Mouse (Mus musculus) right cerebral cortex, adult 2 months (tissue): ENCODE measurements around the gene Ice2.

Experiments used
- DNase-seq, 2 experiments: peaks; one replicate each; pipeline ENCODE4 v3.0.0; 2021 to 2022; ENCODE audit warnings: low spot score in 2 of 2

Gene Ice2

DNA sequence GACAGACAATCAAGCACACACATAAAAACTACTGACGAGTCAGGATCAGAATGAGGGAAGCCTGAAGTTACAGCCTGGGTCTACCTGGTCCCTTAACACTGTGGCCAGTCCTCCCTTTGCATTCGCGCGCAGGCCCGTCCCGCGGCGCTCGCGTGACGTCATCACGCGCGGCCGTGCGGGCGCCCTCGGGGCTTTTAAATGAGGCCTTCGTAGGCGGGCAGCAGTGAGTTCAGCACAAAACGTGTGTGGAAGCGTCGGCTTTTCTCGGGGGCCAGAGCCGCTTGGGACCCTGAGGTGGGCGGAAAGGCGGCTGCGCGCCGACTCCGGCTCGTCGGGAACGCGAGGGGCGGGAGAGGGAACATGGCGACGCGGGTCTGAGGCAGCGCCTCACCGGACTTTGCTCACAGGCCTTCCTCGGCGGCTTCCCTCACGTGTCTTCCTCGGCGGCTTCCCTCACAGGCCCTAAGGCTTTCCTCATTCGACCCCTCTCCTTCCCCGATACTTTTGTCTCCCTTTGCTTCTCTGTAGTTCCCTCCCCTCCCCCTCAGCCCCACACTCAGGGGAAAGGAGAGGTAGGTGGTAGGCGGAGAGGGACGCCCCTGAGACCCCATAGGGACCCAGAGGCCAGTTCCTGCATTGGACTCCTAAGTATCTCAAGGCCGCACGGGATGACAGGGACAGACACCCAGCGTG lies at the start of gene Ice2:
Ice2 (plus strand) TSS at position 147 of the 693 bp plus-strand sequence.
- peak; percentile 66 to 69 for DNase-seq

DNA sequence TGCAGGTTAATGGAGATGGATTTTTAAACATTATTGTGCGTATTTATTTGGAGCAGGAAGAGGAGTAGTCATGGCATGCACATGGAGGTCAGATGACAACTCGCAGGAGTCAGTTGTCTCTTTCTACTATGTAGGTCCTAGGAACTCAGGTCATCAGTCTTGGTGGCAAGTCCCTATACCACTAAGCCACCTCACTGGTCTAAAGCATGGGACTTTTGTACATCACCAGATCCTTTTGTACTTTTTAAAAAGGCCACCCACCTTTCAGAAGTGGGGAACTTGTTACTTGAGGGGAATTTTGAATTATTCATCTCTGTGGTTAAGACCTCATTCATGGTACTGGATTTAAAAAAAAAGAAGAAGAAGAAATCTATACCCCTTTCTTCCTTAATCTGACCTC lies 48.2 kb upstream of the Ice2 start:
- DNase-seq, result no peak

DNA sequence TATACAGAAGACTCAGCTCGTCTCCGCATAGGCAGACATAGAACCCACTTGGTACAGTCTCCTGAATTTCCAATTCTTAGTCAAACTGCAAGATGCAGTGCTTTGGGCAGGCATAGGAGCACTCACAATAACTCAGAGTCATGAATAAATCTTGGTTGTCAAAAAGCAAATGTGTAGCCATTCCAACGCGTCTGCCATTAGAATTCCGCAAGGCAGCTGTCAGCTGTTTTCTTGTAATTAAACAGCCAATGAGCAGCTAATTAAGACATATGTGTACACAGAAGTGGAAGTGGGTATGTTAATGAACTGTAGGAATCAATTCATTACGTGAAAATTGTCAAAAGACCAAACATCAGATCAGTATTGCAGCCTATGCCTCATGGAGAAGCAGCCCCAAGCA lies 43.5 kb upstream of the Ice2 start:
- DNase-seq, result no peak

DNA sequence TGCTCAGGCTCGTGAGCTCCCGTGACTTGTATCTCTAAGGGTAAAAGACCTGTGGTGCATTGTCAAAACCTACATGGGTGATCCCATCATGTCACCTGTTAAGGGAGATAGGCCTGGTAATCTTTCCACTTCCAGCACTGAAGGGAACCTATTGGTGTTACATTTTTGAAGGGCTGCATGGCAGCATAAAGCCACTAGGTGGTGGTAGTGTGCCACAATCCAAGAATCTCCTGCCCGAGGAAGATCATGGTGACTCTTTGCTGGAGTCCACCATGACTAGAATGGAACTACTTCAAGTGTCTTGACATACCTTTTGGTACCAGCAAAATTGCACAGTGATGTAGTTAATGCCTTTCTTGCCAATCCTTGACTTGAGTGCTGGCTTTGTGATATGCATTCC lies 39.9 kb upstream of the Ice2 start:
- peak; percentile 73 to 75 for DNase-seq

DNA sequence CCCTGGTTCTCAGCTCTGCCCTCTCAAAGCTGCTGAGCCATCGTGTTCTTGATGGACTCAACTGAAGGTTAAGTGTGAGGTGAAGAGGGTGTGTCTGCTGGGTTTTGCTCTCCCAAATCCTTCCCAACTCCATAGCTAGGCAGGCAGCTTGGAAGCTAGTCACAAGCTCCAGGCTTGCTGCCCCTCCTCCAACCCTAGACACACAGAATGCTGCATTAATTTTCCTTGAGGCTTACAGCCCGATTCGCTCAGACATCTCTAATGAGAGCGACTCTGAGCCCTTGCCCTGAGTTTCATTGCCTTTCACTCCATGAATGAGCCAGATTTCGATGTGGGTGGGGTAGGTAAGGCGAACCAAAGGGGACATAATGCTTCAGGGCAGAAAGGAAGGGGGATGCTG lies 38.9 kb upstream of the Ice2 start:
- DNase-seq, result no peak

DNA sequence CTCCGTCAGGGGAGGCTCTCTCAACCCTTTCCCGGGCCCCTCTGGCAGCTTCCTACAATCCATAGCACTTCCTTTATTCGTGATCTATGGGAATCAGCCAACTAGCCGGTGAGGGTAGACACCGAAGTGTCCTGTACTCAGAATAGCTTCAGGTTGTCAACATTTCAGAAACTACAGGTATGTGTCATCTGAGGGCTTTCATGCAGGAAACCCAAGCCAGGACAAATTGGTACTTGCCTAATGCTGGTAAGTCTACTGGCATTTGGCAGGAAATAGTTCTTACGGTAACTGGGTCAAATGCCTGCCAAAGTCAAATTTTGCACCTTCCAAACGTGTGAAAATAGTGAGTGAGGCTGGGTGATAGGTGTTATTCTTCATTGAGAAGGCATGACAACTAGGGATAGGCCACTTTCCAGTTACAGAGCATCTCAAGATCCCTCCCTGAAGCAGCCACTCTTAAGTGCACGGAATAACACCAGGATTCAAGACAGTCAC lies 35.7 kb upstream of the Ice2 start:
- DNase-seq, result no peak

DNA sequence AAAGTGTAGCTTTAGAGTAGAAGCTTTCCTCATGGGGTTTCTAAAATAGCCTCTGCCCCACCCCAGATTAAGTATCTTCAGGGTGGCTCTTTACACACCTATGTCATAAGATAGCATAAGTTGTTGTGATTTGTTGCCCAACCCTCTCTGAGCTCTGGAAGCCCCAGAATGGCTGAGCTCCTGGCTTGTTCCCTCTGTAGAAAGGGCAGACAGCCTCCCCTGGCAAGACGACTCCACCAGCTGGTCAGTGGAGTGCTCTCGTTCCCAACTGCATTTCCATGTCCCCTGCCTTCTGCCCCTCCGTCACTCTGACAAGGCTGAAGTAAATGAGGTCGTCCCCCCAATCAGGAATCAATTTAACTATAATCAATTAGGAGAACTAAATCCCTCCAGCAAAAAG lies 34.9 kb upstream of the Ice2 start:
- no peak for DNase-seq

DNA sequence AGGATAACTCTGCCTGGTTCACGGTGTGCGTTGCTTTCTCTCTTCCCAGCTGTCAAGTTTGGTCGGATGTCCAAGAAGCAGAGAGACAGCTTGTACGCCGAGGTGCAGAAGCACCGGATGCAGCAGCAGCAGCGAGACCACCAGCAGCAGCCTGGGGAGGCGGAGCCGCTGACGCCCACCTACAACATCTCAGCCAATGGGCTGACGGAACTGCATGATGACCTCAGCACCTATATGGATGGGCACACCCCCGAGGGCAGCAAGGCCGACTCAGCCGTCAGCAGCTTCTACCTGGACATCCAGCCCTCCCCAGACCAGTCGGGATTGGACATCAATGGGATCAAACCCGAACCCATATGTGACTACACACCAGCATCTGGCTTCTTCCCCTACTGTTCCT lies 33.6 kb upstream of the Ice2 start:
- no peak for DNase-seq

DNA sequence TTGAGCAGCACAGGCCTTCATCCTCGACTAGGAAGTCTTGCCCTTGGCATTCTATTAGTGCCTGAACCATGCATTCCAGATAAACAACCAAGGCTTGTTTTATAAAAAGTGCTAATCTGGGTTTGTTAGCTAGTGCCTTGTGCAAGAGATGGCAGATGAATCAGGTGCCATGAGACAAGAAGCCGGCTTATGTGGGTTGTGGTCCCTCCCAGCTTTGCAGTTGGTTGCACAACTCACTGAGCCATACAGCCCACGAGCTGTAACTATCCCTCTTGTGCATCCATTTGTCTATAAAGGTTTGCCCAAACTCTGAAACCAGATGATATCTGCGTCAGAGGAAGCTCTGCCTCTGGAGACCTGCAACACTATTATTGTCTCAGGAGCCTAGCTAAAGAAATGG lies 30.7 kb upstream of the Ice2 start:
- DNase-seq, result no peak

DNA sequence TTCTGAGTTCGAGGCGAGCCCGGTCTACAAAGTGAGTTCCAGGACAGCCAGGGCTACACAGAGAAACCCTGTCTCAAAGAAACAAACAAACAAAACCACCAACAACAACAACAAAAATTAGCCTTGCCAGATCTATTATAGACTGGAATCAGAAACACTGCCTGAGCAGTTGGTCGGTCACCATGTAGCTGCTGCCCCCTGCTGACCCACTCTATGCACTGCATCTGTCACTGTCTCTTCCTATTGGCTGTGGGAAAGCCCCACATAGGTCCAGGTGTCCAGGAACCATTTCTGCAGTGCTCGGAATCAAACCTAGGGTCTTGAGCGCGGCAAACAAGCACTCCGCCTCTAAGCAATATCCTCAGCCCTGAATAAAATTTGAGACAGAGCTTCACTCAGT lies 29.6 kb upstream of the Ice2 start:
- DNase-seq, result peak; percentile 77 to 83

DNA sequence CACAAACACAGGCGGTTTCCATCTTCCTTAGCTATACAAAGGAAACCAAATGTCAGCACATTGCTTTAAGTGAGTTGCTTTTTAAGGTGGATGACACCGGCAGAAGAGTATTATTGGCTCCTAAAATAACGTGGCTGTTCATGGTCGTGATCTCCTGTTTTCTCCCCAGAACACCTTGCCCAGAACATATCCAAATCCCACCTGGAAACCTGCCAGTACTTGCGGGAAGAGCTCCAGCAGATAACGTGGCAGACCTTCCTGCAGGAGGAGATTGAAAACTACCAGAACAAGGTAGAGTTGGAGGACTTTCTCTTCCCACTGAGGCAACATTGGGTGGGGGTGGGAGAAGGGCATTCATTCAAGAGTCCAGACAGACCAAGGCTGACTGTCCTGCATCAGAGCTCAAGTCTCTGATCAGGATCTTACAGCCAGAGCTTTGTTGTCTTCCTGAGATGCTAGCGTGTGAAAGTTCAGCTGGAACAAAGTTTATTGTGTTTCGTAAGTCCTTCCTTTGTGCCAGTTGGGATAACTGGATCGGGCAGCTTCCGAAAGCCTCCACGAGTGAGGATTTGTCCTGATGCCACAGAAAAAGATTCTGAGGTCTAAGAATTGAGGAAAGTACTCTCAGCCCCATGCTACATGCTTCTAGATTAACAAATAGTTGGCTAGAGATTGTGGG lies 26.5 kb upstream of the Ice2 start:
- DNase-seq, result no peak

DNA sequence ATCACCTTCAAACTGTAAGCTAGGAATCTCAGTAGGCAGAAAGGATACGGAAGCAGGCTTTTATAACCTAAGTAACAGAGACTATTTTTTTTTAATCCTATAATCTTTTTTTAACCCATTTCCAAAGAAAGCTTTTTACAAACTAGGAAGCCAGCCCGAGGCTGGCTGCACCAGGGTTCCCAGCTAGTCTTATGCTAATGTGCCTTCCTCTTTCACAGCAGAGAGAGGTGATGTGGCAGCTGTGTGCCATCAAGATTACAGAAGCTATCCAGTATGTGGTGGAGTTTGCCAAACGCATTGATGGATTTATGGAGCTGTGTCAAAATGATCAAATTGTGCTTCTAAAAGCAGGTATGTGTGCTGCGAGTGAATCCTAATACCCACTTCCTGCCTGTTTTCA lies 24.8 kb upstream of the Ice2 start:
- peak in 1 of 2 experiments; percentile 28 for DNase-seq

DNA sequence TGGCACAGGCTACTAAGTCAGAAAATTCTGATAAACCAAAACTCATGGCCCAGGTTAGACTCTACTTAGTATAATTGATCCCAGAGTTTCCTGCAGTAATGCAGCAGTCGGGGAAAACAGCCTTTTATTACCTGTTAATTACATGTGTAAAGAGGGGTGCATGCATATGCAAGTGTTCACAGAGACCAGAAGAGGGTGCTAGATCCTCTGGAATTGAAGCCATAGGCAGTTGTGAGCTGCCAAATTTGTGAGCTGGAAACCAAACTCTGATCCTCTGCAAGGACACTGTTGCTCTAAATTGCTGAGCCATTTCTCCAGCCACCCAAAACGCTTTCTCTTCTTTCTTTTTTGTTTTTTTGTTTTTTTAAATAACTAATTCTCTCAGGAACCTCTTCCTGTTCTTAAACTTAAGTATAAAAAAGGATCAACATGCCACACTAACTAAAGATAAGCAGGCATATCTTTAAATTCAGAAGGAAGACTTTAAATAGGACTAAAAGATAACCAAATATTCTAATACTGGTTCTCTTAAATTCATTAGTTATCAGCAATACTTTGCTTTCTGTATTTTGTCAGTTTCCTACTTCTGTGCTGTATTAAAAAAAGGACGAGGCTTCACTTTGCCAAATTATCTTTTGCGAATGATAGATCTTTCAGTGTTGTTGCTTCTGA lies 20.6 kb upstream of the Ice2 start:
- DNase-seq, result no peak

DNA sequence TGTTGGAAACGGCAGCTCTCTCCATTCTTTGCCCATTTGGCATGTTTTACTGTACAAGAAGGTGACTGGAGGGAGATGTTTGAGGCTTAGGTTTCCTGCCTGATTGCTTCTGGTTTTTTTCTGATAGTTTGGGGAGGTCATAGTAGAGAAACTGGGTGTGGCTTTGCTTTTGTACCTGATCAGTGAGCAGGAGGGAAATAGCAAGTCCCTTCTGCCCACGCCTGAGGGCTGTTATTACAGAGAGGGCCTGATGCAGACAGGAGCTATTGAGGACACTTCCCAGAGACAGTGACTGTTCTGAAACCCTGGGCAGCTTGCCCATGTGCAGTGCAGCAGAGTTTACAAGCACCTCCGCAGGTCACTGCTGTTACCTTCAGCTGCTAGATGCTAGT lies 20.1 kb upstream of the Ice2 start:
- no peak for DNase-seq

DNA sequence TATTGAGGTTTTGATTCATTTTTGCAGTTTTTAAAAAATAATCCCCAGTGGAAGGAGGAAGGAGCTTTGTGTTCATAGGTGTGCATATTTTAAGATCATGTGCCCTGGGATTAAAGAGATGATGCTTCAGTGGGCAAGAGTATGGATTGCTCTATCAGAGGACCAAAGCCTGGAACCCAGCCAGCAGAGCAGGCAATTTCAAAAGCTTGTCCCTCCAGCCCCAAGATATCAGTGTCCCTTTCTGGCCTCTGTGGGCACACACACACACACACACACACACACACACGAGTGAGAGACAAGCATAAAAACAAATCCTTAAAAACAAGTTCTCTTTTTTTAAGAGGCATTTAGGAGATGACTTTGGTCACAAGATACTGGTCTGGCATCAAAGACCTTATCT lies 17.2 kb upstream of the Ice2 start:
- no peak for DNase-seq

DNA sequence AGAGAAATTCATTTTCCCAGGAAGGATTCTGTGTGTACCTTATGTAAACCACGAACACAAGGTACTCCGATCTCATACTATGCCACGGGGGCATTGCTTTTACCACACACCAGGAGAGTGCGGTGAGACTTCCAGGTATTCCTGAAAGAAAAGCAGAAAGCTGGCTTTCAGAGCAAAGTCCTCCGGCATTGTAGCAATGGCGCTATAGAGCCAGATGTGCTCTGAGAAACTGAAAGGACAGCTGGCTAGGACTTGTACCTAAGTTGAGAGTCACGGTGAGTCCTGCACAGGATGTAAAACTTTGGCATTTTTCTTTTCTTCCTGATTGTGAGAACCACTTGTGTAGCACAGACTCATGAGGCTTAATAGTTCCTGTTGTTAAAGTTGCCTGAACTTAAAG lies 16.0 kb upstream of the Ice2 start:
- DNase-seq, result no peak

DNA sequence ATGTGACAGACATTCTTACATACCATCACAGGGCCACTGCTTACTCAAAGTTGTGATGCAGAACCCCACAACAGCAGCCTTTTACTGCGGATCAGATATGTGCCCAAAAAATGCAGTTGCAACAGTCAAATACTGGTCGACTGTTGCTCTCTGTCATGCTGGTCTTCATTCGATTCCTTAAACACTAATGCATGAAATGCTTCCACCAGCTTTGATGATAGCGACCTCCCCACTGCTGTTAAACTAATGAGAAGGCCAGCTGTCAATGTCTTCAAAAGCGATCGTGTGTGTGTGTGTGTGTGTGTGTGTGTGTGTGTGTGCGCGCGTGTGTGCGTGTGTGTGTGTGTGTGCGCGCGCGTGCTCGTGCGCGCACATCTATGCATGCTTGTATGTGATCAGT lies 13.2 kb upstream of the Ice2 start:
- DNase-seq, result no peak

DNA sequence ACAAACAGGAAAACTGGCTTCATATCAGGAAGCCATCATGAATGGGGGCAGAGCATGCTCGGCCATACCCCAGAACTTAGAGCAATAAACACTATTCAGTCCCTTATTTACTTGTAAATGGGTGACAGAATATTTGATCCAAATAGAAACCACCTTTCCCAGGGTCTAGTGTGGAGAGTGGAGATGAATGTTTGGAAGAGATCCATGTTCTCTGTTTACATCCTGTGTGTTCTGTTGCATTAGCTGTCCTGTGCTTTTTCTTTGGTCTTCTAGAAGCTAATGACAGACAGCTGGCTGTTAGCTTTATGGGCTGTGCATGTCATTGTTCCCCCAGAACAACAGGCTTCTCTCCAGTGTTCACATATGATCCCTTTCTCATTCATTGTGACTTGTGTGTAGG lies 12.8 kb upstream of the Ice2 start:
- DNase-seq, result no peak

DNA sequence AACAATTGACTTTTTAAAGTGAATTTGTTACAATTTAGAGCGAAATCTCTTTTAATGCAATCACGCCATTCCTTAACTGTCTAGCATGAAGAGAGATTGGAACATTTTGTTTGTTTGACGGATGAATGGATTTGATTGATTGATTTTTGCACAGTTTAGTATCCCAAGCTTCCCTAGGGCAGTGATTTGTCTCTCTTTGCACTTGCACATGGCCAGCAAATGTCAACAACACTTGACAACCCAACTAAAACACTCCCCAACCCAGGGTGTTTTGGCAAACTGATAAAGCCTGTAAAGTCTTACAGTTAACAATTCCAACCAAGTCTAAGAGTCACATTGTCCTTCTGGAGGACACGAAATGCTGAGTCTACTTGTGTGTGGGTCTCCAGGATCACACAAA lies 10.4 kb upstream of the Ice2 start:
- no peak for DNase-seq

DNA sequence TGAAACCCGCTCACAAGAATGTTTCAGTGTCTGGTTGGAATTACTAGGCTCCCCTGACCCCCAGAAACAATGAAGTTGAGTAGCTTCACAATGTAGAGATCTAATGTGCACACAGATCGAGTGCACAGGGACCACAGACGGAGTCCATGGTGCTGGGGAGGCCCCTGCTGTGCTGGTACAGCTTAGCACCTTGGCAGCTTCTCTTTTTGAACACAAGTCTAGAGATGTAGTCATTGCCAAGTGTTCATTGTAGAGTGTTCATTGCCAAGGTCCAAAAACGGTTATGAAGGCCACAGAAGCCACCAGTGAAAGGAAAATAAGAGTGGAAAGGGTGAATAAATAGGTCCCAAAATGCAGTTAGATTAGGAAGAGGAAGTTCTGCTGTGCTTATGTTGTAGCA lies 7.1 kb upstream of the Ice2 start:
- DNase-seq, result no peak

DNA sequence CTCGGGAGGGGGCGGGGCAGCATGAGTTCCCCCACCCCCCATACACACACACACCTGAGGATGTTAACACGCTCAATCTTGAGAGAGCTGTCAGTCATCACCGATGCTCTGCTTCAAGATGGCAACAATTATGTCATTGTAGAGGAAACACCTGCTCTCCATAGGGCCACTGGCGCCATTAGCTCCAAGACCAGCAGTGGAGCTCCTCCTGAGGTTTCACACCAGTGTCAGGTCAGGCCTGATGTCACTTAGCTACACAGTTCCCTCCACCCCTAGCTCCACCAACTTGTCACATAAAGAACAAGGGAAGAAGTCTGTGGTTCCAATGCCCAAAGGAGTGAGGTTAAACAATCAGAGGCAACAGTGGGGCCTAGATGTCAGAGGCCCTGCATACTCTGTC lies 3.5 kb upstream of the Ice2 start:
- DNase-seq, result no peak

DNA sequence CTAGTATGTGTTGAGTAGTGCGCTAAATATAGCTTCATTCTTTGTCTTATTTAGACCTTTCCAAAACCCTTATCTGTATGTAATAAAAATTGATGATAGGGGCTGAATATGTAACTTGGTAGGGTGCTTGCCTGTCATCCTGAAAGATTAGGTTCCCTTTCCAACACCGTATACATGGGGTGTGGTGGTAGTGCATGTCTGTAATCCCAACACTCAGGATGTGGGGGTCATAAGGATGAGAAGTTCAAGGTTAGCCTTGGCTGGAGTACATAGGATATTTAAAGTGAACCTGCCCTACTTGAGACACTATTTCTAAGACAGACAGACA lies 310 bp upstream of the Ice2 start:
- no peak for DNase-seq

DNA sequence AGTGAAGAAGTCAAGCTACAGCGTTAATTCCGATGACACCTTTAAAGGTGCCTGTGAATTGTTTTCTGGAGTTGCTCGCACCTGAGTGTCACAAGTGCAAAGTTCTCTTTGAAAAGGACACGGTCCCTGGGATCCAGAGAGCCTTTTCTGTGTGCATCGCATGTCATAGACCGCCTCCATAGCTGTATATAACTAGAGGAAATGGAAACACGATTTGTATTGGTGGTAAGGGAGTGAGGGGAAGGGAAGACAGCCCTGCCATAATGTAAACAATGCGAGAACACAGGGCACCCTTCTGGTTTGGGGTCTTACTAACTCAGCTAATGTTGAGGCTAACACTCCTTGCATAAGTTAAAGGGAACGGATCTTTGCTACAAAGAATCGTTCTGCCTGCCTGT lies 746 bp downstream of the Ice2 start:
- peak in 1 of 2 experiments; percentile 13 for DNase-seq
